Mouse (Mus musculus): ENCODE measurements at regions not wholly inside any gene's neighbourhood (a gene's known extent, or its start where the extent isn't known, plus 50 kb on each side); places are given as distances from the start of the nearest gene placed in this dataset.

DNA sequence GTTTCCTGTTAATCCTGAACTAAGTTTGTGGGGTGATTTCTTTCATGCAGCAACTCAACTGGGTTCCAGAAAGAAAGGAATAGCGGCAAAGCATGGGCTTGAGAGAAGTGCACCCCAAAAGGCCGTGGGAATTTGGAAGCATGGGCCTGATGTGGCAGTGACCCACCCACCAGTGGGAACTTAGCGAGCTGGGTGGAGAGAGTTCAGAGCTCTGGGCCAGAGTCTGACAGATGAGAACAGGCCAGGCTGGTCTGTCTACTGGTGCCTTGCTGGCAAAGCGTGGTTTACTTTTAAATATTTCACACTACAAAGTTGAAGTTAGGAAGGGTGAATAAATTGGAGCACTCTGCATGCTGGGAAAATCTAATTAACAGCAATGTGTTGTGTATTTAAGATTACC is 235.2 kb downstream of the Kcnrg start:
- H3K27me3 ChIP-seq (ENCODE audit: insufficient read depth, low read length), result no peaks in the 10 kb centered on the region
- WGBS, result 79% methylated on average over 4 of the region's 4 CpGs
- no peak overlapping the region for H3K4me3 ChIP-seq (ENCODE audit: low read depth, low read length)
- H3K9me3 ChIP-seq (ENCODE audit: low read length), result no peaks in the 10 kb centered on the region
- no peak for TF ChIP-seq CTCF (IDR thresholded peaks at IDR 0.05; ENCODE audit: low read depth)
- H3K4me2 ChIP-seq (ENCODE audit: low read depth), result no peak overlapping the region
- no peaks in the 10 kb centered on the region for H3K4me1 ChIP-seq (ENCODE audit: insufficient read depth)
- no peak overlapping the region for H3K9ac ChIP-seq
- ATAC-seq, result no peak
- DNase-seq, result no peak
- no peaks in the 10 kb centered on the region for H3K36me3 ChIP-seq (ENCODE audit: insufficient read depth)
- no peak overlapping the region for H3K27ac ChIP-seq (ENCODE audit: low read depth, low read length)

DNA sequence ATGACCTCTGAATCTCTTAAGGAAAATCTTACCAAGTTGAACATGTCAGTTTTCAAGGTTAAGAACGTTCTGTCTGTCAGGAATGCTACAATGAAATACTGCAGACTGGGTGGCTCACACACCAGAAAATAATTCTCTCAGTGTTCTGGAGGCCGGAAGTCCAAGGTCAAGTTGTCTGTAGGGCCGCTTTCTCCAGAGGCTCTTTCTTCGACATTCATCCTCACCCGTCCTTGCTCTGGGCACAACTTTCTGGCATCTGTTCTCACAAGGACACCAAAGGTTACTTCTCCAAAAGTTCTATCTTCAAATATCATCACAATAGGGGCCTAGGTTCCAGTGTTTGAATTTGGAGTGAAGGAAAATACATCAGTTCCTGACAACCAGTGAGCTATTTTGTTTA is 239.2 kb downstream of the Kcnrg start:
- no peaks in the 10 kb centered on the region for H3K9me3 ChIP-seq (ENCODE audit: low read length)
- H3K4me3 ChIP-seq (ENCODE audit: low read depth, low read length), result no peak overlapping the region
- H3K9ac ChIP-seq, result no peak overlapping the region
- no peak for TF ChIP-seq CTCF (IDR thresholded peaks at IDR 0.05; ENCODE audit: low read depth)
- H3K27me3 ChIP-seq (ENCODE audit: insufficient read depth, low read length), result no peaks in the 10 kb centered on the region
- DNase-seq (no peak), ATAC-seq (no peak)
- no peak overlapping the region for H3K4me2 ChIP-seq (ENCODE audit: low read depth)
- WGBS, result 92% methylated on average over 5 of the region's 5 CpGs
- H3K27ac ChIP-seq (ENCODE audit: low read depth, low read length), result no peak overlapping the region
- H3K4me1 ChIP-seq (ENCODE audit: insufficient read depth), result no peaks in the 10 kb centered on the region
- no peaks in the 10 kb centered on the region for H3K36me3 ChIP-seq (ENCODE audit: insufficient read depth)

DNA sequence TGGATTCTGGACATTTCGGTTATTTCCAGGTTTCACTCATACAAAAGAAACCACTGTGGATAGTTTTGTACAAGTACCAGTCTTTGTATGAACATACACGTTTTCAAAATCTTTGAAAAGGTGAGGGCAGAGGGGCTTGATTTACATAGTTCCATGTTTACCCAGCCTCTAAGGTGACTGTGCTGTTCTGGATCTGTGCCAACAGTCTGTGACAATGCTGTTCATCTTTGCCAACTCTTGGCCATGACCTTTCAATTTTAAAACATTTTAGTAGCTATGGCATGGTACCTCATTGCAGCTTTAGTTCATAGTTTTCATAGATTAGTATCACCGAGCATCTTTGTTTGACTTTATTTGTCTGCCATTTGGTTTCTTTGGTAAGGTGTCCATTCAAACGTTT is 243.0 kb downstream of the Kcnrg start:
- Histone ChIP-seq H3K36me3 (ENCODE audit: insufficient read depth) (no peaks in the 10 kb centered on the region), H3K9ac (no peak overlapping the region)
- WGBS, result 77% methylated on average over 4 of the region's 4 CpGs

DNA sequence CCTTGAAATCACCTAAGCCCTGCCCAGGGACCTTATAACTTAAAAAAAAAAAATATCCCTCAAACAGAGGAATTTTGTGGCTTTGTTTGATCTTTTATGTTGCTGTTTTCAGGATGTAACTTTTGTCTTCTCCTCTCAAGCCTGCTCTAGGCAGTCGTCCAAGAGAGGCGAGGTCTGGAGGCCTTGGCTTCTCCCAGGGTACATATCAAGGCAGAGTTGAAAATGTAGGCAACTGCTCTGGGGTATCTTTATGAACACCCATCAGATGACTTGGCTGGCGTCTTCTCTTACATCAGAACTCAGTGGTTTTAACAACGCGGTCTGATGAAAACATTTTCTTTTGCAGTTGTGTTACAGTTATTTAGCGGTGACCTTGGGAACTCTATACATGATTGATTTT is 250.4 kb downstream of the Kcnrg start:
- Histone ChIP-seq H3K36me3 (ENCODE audit: insufficient read depth) (no peaks in the 10 kb centered on the region), H3K4me1 (ENCODE audit: insufficient read depth) (no peaks in the 10 kb centered on the region), H3K27ac (ENCODE audit: low read depth, low read length) (no peak overlapping the region), H3K27me3 (ENCODE audit: insufficient read depth, low read length) (no peaks in the 10 kb centered on the region), H3K9me3 (ENCODE audit: low read length) (no peaks in the 10 kb centered on the region), H3K9ac (no peak overlapping the region), H3K4me3 (ENCODE audit: low read depth, low read length) (no peak overlapping the region), H3K4me2 (ENCODE audit: low read depth) (no peak overlapping the region)
- 87% methylated on average over 6 of the region's 6 CpGs for WGBS
- no peak for ATAC-seq
- TF ChIP-seq CTCF (IDR thresholded peaks at IDR 0.05; ENCODE audit: low read depth), result no peak
- no peak for DNase-seq

More for the DNA sequence above, 243.0 kb downstream of the Kcnrg start:
- H3K4me1 ChIP-seq (ENCODE audit: insufficient read depth), result no peaks in the 10 kb centered on the region
- ATAC-seq (no peak), DNase-seq (no peak)
- H3K27me3 ChIP-seq (ENCODE audit: insufficient read depth, low read length), result no peaks in the 10 kb centered on the region
- no peak overlapping the region for H3K27ac ChIP-seq (ENCODE audit: low read depth, low read length)
- TF ChIP-seq CTCF (IDR thresholded peaks at IDR 0.05; ENCODE audit: low read depth), result no peak
- no peak overlapping the region for H3K4me3 ChIP-seq (ENCODE audit: low read depth, low read length)
- no peak overlapping the region for H3K4me2 ChIP-seq (ENCODE audit: low read depth)
- H3K9me3 ChIP-seq (ENCODE audit: low read length), result no peaks in the 10 kb centered on the region

DNA sequence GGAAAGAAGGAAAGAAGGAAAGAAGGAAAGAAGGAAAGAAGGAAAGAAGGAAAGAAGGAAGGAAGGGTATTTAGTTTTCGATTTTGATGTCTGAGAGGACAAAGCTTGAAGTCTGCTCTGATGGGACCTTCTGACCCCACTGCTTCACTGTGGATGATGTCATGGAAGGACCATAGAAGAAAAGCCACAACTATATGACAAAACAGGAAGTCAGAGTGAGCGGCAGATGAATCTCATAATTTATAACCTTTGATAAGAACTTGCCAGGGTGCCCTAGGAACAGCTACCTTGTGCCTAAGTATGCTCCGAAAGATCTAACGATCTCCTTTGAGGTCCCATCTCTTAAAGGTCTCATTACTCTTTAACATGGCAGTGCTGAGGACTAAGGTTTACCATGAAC is 253.4 kb downstream of the Kcnrg start:
- no peak for TF ChIP-seq CTCF (IDR thresholded peaks at IDR 0.05; ENCODE audit: low read depth)
- Histone ChIP-seq H3K27me3 (ENCODE audit: insufficient read depth, low read length) (no peaks in the 10 kb centered on the region), H3K4me3 (ENCODE audit: low read depth, low read length) (no peak overlapping the region), H3K27ac (ENCODE audit: low read depth, low read length) (no peak overlapping the region), H3K4me2 (ENCODE audit: low read depth) (no peak overlapping the region), H3K36me3 (ENCODE audit: insufficient read depth) (no peaks in the 10 kb centered on the region), H3K9me3 (ENCODE audit: low read length) (no peaks in the 10 kb centered on the region), H3K4me1 (ENCODE audit: insufficient read depth) (no peaks in the 10 kb centered on the region), H3K9ac (no peak overlapping the region)
- ATAC-seq (no peak), DNase-seq (no peak)
- WGBS, result 97% methylated on average over 4 of the region's 4 CpGs

DNA sequence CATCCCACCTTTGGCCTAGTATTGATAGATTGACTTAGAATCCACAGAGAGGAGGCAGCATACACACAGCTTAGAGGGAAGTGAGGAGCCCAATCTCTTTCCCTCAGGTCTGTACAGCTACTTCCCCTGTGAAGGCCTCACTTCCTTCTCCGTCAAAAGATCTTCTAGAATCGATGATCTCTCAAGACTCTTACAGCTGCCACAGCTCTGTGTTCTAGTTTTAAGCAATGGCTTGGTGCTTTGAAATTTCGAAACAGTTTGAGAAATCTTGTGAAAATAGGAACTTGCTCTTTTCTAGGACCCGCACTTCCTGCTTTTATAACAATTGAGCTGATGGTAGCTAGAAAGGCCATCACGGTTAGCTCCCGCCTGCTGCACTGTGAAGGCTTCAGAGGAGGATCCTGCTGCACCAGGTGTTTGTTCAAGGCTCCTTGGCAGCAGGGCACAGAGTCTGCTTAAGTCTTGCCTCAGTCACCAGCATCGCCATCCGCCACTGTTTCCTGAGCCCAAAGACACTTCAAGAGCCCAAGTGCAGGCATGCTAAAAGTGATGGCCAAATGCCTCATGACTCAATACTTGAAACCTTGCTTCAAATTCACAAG is 254.2 kb downstream of the Kcnrg start:
- WGBS, result 92% methylated on average over 8 of the region's 8 CpGs
- H3K9me3 ChIP-seq (ENCODE audit: low read length), result no peaks in the 10 kb centered on the region
- no peak overlapping the region for H3K9ac ChIP-seq
- no peak overlapping the region for H3K4me3 ChIP-seq (ENCODE audit: low read depth, low read length)
- H3K27me3 ChIP-seq (ENCODE audit: insufficient read depth, low read length), result no peaks in the 10 kb centered on the region
- no peak overlapping the region for H3K4me2 ChIP-seq (ENCODE audit: low read depth)
- no peak for ATAC-seq
- no peaks in the 10 kb centered on the region for H3K36me3 ChIP-seq (ENCODE audit: insufficient read depth)
- TF ChIP-seq CTCF (IDR thresholded peaks at IDR 0.05; ENCODE audit: low read depth), result no peak
- DNase-seq, result no peak
- H3K4me1 ChIP-seq (ENCODE audit: insufficient read depth), result no peaks in the 10 kb centered on the region
- H3K27ac ChIP-seq (ENCODE audit: low read depth, low read length), result no peak overlapping the region

DNA sequence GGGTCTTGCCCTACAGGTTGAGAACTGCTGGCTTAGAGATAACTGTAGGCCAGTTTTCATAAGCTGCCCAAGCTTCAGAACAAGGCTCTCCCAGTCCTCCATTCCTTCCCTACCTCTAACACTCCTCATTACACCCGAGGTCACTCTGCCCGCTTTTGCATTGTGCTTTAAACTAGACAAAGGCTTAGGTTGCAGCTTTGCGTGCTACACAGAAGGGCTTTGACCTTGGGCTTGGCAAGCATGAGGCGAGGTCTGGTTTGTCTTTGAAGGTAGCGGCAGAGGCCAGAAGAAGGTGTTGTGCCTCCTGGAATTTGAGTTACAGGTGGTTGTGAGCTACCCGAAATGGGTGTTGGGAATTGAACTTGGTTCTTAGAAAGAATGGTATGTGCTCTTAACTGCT is 255.7 kb downstream of the Kcnrg start:
- TF ChIP-seq CTCF (IDR thresholded peaks at IDR 0.05; ENCODE audit: low read depth), result no peak
- DNase-seq, result no peak
- Histone ChIP-seq H3K9ac (no peak overlapping the region), H3K36me3 (ENCODE audit: insufficient read depth) (no peaks in the 10 kb centered on the region), H3K4me2 (ENCODE audit: low read depth) (no peak overlapping the region), H3K9me3 (ENCODE audit: low read length) (no peaks in the 10 kb centered on the region), H3K27me3 (ENCODE audit: insufficient read depth, low read length) (no peaks in the 10 kb centered on the region), H3K4me3 (ENCODE audit: low read depth, low read length) (no peak overlapping the region), H3K4me1 (ENCODE audit: insufficient read depth) (no peaks in the 10 kb centered on the region), H3K27ac (ENCODE audit: low read depth, low read length) (no peak overlapping the region)
- ATAC-seq, result no peak
- WGBS, result 85% methylated on average over 6 of the region's 6 CpGs

Measured in forebrain, postnatal 0 days (tissue).